Mouse (Mus musculus) ES-Bruce4 (cell line): Measurements from ENCODE around the gene Gm43518. TPM values are rescaled to one million over a fixed set of nuclear protein-coding genes. Genes with fewer than 3 reads are reported as not detected.

ENCODE experiments used
- H3K27ac ChIP-seq: 2 replicates; pipeline ENCODE4 v1.5.1; 2012; ENCODE audit warnings: low read length, inconsistent platforms; ENCODE audit not compliant: insufficient read depth
- H3K27me3 ChIP-seq: 2 replicates; pipeline ENCODE4 v1.6.1; 2012; ENCODE audit warnings: mild to moderate bottlenecking, low read length, inconsistent platforms; ENCODE audit not compliant: control insufficient read depth, poor library complexity, insufficient read depth, severe bottlenecking
- H3K36me3 ChIP-seq: 2 replicates; pipeline ENCODE4 v1.6.1; 2012; ENCODE audit warnings: inconsistent platforms, mild to moderate bottlenecking, low read length, moderate library complexity; ENCODE audit not compliant: control insufficient read depth, poor library complexity, insufficient read depth, severe bottlenecking
- H3K4me1 ChIP-seq: one replicate; pipeline ENCODE4 v1.8.1; 2011; ENCODE audit warnings: low read length; ENCODE audit not compliant: control insufficient read depth, insufficient read depth
- H3K4me3 ChIP-seq: 2 replicates; pipeline ENCODE4 v1.5.1; 2011; ENCODE audit warnings: low read depth, mild to moderate bottlenecking, low read length
- H3K9ac ChIP-seq: 2 replicates; pipeline ENCODE4 v1.6.1; 2012; ENCODE audit warnings: low read depth, mild to moderate bottlenecking, inconsistent platforms; ENCODE audit not compliant: poor library complexity, severe bottlenecking
- H3K9me3 ChIP-seq: replicated peaks from 2 replicates; pipeline ENCODE4 v1.6.1; 2012; ENCODE audit warnings: mild to moderate bottlenecking, low read length, inconsistent platforms; ENCODE audit not compliant: control insufficient read depth, poor library complexity, insufficient read depth, severe bottlenecking
- CTCF ChIP-seq: IDR thresholded peaks from one replicate; pipeline ENCODE4 v1.8.1; 2011; ENCODE audit warnings: low read depth, low read length
- EP300 ChIP-seq: IDR thresholded peaks from 2 replicates; pipeline ENCODE4 v1.6.1; 2011; ENCODE audit warnings: low read depth, low read length; ENCODE audit not compliant: insufficient read depth
- POLR2A ChIP-seq: IDR thresholded peaks from one replicate; pipeline ENCODE4 v1.8.1; 2011; ENCODE audit warnings: low read length; ENCODE audit not compliant: insufficient read depth
- polyA plus RNA-seq: library from polyadenylated mRNA; stranded (reverse); fragments of >200 nt; gene quantifications from 2 replicates; pipeline ENCODE4 v1.2.4, GENCODE M21; 2011; ENCODE audit warnings: low read depth; ENCODE audit not compliant: missing spikeins, insufficient read depth, insufficient read length

Gm43518 gene
- polyA plus RNA-seq, 1 experiment = 1.8 TPM

GRCm38 (mm10) chr5:123897352-123897751, 29.9 kb upstream of the Gm43518 start:
- Histone ChIP-seq H3K4me1 (no peaks in the 10 kb centered on the region), H3K27me3 (no peaks in the 10 kb centered on the region), H3K27ac (no peak overlapping the region), H3K4me3 (no peak overlapping the region), H3K9ac (no peak overlapping the region), H3K9me3 (no peaks in the 10 kb centered on the region), H3K36me3 (no peaks in the 10 kb centered on the region)
- TF ChIP-seq POLR2A (no peak), CTCF (no peak), EP300 (no peak)

- H3K4me1 ChIP-seq = no peaks in the 10 kb centered on the region
- peaks cover 5% of the 10 kb centered on the region for H3K36me3 ChIP-seq
- TF ChIP-seq POLR2A (no peak), CTCF (peak; percentile 13)
These were observed 23.1 kb upstream of the Gm43518 start for GRCm38 (mm10) chr5:123904059-123904672.

GRCm38 (mm10) chr5:123906146-123906975, 20.9 kb upstream of the Gm43518 start:
- Histone ChIP-seq H3K27ac (no peak overlapping the region), H3K9me3 (no peaks in the 10 kb centered on the region), H3K27me3 (no peaks in the 10 kb centered on the region), H3K4me3 (peak overlapping the region; percentile 20; the same call in 1 of the 2 replicates), H3K4me1 (no peaks in the 10 kb centered on the region), H3K36me3 (peaks cover 24% of the 10 kb centered on the region), H3K9ac (peak overlapping the region; percentile 16; the same call in 1 of the 2 replicates)
- TF ChIP-seq EP300 (no peak), POLR2A (no peak), CTCF (no peak)

More at GRCm38 (mm10) chr5:123904059-123904672, 23.1 kb upstream of the Gm43518 start:
- no peak overlapping the region for H3K4me3 ChIP-seq
- H3K9ac ChIP-seq = no peak overlapping the region
- no peaks in the 10 kb centered on the region for H3K27me3 ChIP-seq
- H3K9me3 ChIP-seq = no peaks in the 10 kb centered on the region
- H3K27ac ChIP-seq = no peak overlapping the region

- H3K36me3 ChIP-seq = peaks cover 27% of the 10 kb centered on the region
- no peak within 1 kb of the TSS for H3K27ac ChIP-seq
- H3K9ac ChIP-seq = peak within 1 kb of the TSS; percentile 96
- no peaks in the 10 kb centered on the region for H3K9me3 ChIP-seq
- TF ChIP-seq CTCF (peak; percentile 83), POLR2A (peak; percentile 80), EP300 (no peak)
- peak within 1 kb of the TSS; percentile 100 for H3K4me3 ChIP-seq
- H3K27me3 ChIP-seq = no peaks in the 10 kb centered on the region
- H3K4me1 ChIP-seq = no peaks in the 10 kb centered on the region
These were observed 20.1 kb upstream of the Gm43518 start, which contains the start of gene Denr for GRCm38 (mm10) chr5:123906976-123907630. TSS of gene Denr (plus strand) at chr5:123907175.

- H3K4me3 ChIP-seq = peak overlapping the region; percentile 100
- peaks cover 31% of the 10 kb centered on the region for H3K36me3 ChIP-seq
- no peak for TF ChIP-seq POLR2A
- no peak for TF ChIP-seq EP300
- TF ChIP-seq CTCF = no peak
- peak overlapping the region; percentile 96 for H3K9ac ChIP-seq
- no peaks in the 10 kb centered on the region for H3K4me1 ChIP-seq
- no peaks in the 10 kb centered on the region for H3K9me3 ChIP-seq
- no peaks in the 10 kb centered on the region for H3K27me3 ChIP-seq
- no peak overlapping the region for H3K27ac ChIP-seq
These were observed 19.6 kb upstream of the Gm43518 start for GRCm38 (mm10) chr5:123907631-123907977.

- Histone ChIP-seq H3K4me1 (no peaks in the 10 kb centered on the region), H3K4me3 (no peak overlapping the region), H3K27ac (no peak overlapping the region), H3K36me3 (peaks cover 71% of the 10 kb centered on the region), H3K27me3 (no peaks in the 10 kb centered on the region), H3K9ac (no peak overlapping the region), H3K9me3 (no peaks in the 10 kb centered on the region)
- TF ChIP-seq EP300 (no peak), POLR2A (no peak), CTCF (no peak)
These were observed 12.4 kb upstream of the Gm43518 start for GRCm38 (mm10) chr5:123914852-123915251.
